Mouse (Mus musculus) spleen, adult 10 weeks (tissue): Measurements from ENCODE around the gene Ube2d3. TPM values are rescaled to one million over a fixed set of nuclear protein-coding genes. Genes with fewer than 3 reads are reported as not detected.

Experiments
- polyA plus RNA-seq: library from polyadenylated mRNA; stranded (reverse); fragments of 350-450 nt; fragmentation: Illumina TruSeq; extraction: RNeasy Lipid Tissue Mini Kit (QIAGEN cat#74804); gene quantifications from one replicate; pipeline ENCODE4 v1.2.3, GENCODE M21; 2015; ENCODE audit warnings: low replicate concordance; ENCODE audit not compliant: insufficient read depth

The Ube2d3 gene
- polyA plus RNA-seq: 601 TPM

GRCm38 (mm10) chr3:135437758-135438495, at the start of gene Ube2d3:
Gene Ube2d3, plus strand, starts transcription at chr3:135438149.

DNA sequence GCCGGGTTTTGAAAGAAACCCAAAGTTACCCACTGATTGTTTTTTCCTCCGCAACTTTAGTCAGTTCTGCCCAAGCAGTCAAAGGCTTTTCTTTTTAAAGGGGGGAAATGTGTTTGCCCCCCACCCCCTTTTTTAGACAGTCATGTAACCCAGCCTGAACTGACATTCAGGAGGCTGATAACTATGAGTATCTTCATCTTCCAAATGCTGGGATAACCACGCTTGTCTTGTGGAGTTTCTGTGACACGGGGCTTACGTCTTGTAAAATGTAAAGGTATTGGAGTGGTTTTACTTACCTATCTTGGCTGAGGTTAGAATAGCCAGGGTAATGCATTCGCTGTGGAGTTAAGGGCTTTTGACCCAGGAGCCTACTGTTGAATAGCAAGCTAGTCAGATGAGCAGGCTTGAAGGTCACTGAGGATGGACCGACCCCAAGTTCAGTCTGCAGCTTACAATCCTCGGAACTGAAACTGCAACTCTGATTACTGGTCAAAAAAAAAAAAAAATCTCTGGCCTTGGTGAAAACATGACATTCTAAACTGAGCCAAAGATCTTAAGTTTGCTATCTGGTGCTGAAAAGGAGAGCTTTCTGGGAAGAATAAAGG, 14.2 kb upstream of the Ube2d3 start, which contains the start of gene Cisd2:
Gene Cisd2 (minus strand): TSS at position 318 of the 605 bp plus-strand sequence.

GRCm38 (mm10) chr3:135485128-135485899, 47.4 kb downstream of the Ube2d3 start, which contains the start of gene Manba:
Gene Manba, plus strand, starts transcription at chr3:135485611.

Other genes starting within 250 kb of the Ube2d3 start
- 9.7 TPM for gene Cenpe, start 225.6 kb upstream of the Ube2d3 start, polyA plus RNA-seq
- not detected for gene Bdh2, start 156.9 kb upstream of the Ube2d3 start, polyA plus RNA-seq
- gene Slc9b2, start 130.4 kb upstream of the Ube2d3 start, polyA plus RNA-seq: 0.57 TPM
- gene Slc9b1, start 90.1 kb upstream of the Ube2d3 start, polyA plus RNA-seq: not detected
- 86.8 TPM for gene Cisd2, start 14.2 kb upstream of the Ube2d3 start, polyA plus RNA-seq
- gene Manba, start 47.5 kb downstream of the Ube2d3 start, polyA plus RNA-seq: 23.4 TPM